Mouse (Mus musculus) inflammation-experienced regulatory T-cells, adult 6 months (primary cell): Measurements from ENCODE around the gene Ddc. TPM values are rescaled to one million over a fixed set of nuclear protein-coding genes. Genes with fewer than 3 reads are reported as not detected.

Source experiments
- ATAC-seq: one replicate; pipeline ENCODE4 v1.8.0; 2017
- polyA plus RNA-seq, 3 experiments: library from polyadenylated mRNA; unstranded; fragments of 100-300 nt; shearing (Covaris generic); gene quantifications; one replicate each; pipeline ENCODE4 v1.2.1; 2017

The Ddc gene
- polyA plus RNA-seq, 3 experiments from 2014 or later = 0.62 to 4.9 (median 1.3) TPM

GRCm38 (mm10) chr11:11844367-11844971 lies 53.5 kb downstream of the Ddc start:
- no peak for ATAC-seq

- no peak for ATAC-seq
Measured at GRCm38 (mm10) chr11:11841590-11841989, 56.4 kb downstream of the Ddc start.

DNA sequence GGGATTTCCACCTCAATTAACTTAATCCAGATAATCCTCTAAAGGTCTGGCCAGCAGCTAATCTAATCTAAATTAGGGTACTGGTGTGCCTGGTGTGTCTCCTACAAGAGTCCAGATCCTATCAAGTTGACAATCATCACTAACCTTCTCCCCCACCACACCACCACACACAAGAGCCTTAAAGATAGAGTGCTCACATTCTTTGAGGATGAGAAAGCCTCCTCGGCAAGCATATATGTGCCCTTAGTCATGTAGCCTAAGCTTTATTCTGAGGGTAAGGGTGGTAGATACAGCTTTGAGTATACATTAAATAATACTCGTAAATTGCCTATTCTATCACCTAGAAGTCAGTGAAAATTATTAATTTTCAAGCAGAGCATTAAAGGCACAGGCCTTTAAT lies 57.2 kb downstream of the Ddc start:
- ATAC-seq = no peak

- ATAC-seq = no peak
Measured at GRCm38 (mm10) chr11:11839874-11840273, 58.1 kb downstream of the Ddc start.

DNA sequence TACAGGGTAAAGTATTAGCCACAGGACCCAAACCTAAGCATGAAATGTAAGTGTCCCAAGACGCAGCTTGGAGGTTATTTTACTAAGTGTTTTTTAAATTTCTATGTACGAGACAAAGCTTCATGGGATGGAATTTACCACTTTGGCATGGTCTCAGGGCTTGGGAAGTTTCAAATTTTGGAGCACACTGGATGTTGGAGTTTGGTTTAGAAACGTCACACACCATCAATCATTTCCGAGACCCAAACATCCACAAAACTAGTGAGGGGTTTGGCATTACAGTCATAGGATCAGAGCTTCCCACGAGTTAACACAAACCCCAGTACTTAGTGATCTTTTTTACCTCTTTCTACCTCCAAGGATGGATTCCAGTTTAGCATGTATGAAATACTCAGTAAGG lies 60.6 kb downstream of the Ddc start:
- ATAC-seq = no peak

- ATAC-seq = peak; percentile 59
Measured at GRCm38 (mm10) chr11:11836713-11837370, 61.1 kb downstream of the Ddc start.

DNA sequence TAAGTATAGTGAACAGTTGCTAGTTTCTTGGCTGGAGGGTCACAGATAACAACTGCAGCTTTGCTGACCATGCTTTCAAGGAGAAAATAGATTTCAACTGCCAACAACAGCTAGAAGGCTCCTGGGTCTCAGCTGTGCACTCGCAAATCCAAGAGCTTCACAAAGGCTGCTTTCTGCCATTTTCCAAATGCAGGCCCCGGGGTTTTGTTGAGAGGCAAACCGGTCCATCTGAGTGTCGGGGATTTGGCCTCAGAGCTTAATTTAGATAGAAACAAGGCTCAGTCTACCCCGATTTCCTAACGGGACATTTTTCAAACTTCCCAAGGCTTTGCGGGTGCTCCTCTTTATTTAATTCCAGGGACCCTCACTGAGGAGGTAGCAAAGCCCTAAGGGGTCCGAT lies 61.7 kb downstream of the Ddc start:
- no peak for ATAC-seq

GRCm38 (mm10) chr11:11835791-11836190 lies 62.2 kb downstream of the Ddc start:
- no peak for ATAC-seq

DNA sequence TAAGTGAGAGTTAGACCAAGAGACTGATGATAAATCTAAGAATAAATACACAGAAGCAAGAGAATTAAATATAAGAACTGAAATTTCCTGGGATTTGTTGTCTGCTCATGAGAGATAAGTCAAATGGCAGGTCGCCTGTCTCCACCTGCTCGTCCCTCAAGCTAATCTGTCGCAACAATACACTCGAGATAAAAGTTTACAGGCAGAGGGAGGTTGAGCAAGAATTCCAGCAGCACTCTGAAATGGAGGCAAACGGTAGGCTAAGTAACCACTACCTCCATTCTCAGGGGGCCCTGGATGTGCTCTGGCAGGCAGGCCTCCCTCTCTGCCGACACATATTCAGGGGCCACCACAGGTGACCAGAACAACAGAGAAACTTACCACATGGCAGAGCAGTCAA lies 62.6 kb downstream of the Ddc start:
- no peak for ATAC-seq

DNA sequence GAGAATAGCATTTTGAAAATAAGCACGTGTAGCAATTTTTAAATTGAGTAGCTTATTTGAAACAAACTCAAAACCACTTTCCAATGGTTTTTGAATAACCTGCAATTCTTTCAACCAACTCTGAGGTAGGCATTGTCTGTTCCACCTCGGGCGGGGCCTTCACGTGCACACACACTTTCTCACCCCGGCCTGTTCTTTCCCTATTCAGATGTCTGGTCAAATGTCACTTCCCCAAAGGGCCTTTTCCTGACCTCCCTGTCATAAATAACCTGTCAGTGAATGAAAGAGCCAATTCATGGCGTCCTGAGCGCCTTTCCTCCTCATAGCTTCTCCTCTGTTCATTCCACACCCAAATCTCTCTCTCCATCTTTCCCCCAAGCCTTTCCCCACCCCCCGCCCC lies 64.8 kb downstream of the Ddc start:
- ATAC-seq = no peak

DNA sequence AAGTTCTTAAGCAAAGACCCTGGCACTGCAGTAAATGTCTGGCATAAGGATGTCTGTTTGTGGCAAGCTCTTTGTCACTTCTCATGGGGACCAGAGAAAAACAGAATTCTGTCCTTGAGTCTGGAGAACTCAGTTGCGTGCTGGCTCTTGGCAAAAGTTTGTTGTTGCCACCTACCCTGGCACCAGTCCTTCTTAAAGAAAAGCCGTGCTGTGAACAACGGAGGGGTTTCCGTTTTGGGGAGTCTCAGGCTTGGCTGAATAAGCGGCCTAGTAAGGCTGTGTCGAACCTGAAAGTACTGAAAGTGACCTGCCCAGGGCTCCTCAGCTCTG lies 65.2 kb downstream of the Ddc start:
- no peak for ATAC-seq

DNA sequence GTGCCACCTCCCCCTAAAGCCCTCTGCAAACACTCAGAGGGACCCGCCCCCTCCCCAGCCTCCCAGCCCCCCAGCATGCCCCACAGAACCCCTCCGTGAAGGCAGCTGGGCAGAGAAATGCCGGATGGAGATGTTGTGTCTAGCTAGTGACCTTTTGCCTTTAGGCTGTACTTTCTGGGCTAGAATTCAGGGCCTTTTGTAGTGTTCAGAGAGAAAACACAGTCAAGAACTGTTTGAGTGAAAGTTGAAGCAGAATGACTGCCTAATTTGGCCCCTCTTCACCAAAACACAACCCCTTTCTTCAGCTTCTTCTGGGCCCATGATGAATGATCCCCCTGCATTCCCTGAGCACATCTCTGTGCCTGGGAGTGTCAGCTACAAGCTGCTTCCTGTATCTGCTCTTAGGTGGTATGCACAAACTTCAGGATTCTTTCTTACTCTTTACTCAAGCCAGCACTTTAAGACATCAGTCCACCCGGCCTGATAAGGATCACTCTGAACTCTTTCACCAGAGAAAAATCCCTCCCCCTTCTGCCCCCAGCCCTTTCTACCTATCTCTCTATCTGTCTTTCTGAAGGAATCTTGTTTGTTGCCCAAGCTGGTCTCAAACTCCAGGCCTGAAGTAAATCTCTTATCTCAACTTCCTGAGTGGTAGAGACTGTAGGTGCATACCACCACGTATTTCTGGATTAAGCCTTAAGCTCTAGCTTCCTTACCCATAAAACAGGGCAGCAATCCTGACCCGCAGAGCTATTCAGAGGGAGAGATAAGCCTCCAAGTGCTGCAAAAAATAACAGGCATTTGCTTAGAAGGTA lies 65.8 kb downstream of the Ddc start:
- ATAC-seq = no peak

DNA sequence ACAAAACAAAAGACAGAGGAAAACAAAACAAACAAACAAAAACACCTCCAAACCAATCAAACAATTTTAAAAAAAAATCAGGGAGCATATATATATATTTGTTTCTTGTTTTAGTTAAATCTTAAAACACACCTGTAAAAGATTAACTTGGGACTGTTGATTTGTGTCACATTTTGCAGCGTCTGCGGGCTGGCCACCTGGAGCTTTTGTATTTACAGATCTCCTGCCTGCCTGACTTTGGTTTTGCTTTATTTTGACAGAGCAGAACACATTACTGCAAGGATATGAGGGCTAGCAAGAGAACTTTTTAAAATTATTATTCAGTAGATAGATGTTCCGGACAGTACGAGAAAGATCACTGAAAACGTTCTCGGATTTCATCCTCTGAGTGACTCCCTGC lies 66.4 kb downstream of the Ddc start:
- no peak for ATAC-seq

DNA sequence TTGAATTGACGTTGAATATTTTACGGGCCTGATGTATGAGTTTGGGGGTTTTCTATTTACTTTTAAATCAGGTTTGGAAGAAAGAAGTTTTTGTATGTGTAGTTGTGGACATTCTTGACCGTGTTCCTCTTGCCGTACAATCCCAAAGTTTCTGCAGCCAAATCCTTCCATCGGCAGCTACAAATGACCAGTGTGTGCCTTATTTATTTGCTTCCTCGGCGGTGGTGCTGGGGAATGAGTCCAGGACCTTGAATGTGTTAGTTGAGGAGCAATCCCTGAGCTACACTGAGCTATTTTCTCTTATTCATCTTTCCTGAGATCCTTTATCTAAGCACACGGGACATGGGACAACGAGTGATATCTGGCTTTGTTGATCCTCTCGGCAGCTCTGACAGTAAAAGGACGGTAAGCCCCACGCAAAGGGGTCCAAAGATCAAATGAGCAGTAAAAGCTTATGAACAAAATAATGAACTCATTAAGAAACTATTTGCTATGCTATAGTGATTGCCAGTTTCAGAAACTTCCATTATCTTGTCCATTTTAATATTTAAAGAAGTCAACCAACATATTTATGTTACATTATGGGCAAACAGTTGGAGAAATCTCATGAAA lies 67.0 kb downstream of the Ddc start:
- ATAC-seq = no peak

DNA sequence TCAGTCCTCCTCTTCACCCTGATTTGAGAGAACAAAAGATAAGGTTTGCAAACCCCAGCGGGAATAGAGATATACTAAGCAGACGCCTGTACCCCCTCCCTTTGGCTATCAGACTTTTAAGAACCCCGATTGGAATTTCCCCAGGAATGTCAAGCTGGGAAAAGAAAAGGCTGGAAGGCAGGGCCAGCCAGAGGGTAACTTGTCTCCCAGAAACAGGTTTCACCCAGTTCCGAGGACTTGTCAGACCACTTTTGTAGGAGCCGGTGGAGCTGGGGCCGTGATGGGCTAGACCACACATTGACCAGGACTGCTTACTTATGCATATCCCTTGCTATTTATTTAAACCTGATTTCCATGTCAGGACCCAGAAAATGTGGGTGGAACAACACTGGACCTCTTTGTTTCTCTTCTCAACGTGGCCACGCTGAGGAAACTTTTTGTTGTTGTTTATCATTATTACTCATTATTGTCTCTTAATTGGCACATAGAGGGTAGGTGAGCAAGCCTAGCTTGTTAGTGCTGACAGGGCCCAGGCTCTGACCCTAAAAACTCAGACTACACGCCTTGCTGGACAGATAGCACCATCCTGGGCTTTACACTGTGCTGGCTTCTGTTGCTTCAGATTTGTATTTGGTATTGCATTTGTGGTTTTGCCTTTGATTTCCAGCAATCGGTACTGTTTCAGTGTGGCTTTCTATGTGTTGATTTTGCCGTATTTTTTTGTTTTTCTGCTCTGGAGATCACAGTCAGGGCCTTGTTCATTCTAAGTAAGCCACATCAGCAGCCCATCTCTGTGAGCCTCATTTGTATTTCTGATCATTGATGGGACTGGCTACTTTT lies 68.6 kb downstream of the Ddc start:
- ATAC-seq = no peak

DNA sequence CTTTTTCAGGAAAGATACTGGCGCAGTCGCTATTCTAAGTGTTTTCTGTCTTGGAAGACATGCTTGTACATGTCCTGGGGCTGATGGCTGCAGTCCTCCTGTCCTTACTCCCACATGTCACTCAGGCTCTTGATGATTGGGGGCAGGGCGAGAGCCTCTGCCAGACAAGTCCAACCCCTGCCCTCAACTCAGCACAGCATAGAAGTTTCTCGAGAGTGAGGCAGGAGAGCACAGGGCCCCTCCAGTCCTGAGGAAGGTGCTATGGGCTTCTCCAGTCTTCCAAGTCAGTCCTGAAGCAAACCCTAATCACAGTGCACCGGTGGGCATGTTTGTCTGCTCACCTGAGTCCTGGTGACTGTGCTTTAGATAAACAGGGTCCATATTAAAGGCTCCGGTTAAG lies 69.2 kb downstream of the Ddc start:
- ATAC-seq = no peak

DNA sequence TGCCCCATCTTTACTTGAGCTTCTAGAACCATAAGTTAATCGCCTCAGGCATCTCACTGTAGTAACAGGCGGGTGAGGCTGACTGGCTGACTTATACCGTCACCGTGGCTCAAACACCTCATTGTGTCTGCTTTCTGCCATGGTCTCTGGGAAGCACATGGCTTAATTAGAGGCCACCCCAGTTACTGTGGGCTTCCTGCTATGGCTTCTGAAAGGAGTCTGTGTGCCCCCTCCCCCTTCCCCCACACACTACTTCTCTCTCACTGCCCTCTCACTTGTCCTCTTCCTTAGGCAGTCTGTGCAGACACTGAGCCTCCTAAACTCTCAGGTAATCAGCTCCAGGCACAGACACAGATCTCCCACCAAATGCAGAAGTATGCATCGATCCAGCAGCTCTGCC lies 69.7 kb downstream of the Ddc start:
- no peak for ATAC-seq

GRCm38 (mm10) chr11:11826475-11826874 lies 71.5 kb downstream of the Ddc start:
- peak; percentile 49 for ATAC-seq

- ATAC-seq = peak; percentile 90
Measured at GRCm38 (mm10) chr11:11825670-11826069, 72.3 kb downstream of the Ddc start.

- ATAC-seq = no peak
Measured at GRCm38 (mm10) chr11:11824970-11825635, 72.8 kb downstream of the Ddc start.

GRCm38 (mm10) chr11:11823980-11824911 lies 73.7 kb downstream of the Ddc start:
- ATAC-seq = no peak
